25 mouse cellular contexts compared by ENCODE assay signal in the genomic region with DNA sequence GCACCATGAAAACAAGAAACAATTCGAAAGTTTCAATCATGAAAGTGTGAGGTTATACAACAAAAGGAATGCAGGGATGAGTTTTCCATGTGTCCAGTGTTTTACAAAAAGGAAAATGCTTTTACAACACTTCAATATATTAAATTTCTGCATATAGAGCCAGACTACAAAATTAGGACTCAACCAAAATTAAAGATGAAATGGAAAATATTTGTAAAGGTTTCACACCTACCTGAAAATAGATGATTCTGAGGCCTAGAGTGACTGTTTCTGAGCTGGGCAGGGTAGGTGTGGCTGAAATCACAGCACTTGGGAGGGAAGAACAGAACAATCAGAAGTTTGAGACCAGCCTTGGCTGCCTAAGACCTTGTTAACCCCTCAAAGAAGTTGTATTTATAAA. TPM values are rescaled to one million over a fixed set of nuclear protein-coding genes. Genes with fewer than 3 reads are reported as not detected.
DNase-seq lines count a peak whose midpoint lies in the region; ATAC-seq and TF ChIP-seq lines count a peak whose summit lies in the region.
"Had no signal": no experiment of that assay in that cellular context is flagged by ENCODE, and none has a peak within 500 bp of the region (broad histone marks: within the 10 kb centered on the region; RNA-seq: fewer than 3 reads in every experiment).

No protein-coding gene starts in this region.

- no peak for TF ChIP-seq POLR2A in CH12.LX (IDR thresholded peaks at IDR 0.05; ENCODE audit: low read depth, low read length)

- H3K36me3 ChIP-seq in hindbrain, embryonic 10.5 days, result no peaks in the 10 kb centered on the region
- H3K36me3 ChIP-seq in hindbrain, embryonic 13.5 days, result no peaks in the 10 kb centered on the region
- H3K36me3 ChIP-seq in CH12.LX (replicated peaks in 1 of 2; ENCODE audit: control insufficient read depth in 1 of 2, insufficient read depth in 1 of 2, low read length in 1 of 2), result no peaks in the 10 kb centered on the region
- H3K36me3 ChIP-seq: embryonic facial prominence, embryonic 13.5 days; embryonic facial prominence, embryonic 15.5 days; forebrain, embryonic 10.5 days; forebrain, embryonic 12.5 days had no signal

- H3K4me1 ChIP-seq in hindbrain, embryonic 10.5 days (replicated peaks), result peaks cover 38% of the 10 kb centered on the region
- peaks cover 19% of the 10 kb centered on the region for H3K4me1 ChIP-seq in hindbrain, embryonic 13.5 days (replicated peaks)
- peaks cover 7 to 36% of the 10 kb centered on the region in 2 experiments; a peak in 2 of 4 replicates for H3K4me1 ChIP-seq in CH12.LX (ENCODE audit: control insufficient read depth in 1 of 2, insufficient read depth in 2 of 2)
- H3K4me1 ChIP-seq: embryonic facial prominence, embryonic 13.5 days; embryonic facial prominence, embryonic 15.5 days had no signal

- no peaks in the 10 kb centered on the region for H3K79me2 ChIP-seq in CH12.LX (replicated peaks; ENCODE audit: control insufficient read depth, extremely low read depth, insufficient read depth, poor library complexity, severe bottlenecking)

- peak overlapping the region; percentile 41; the same call in 1 of the 2 replicates for H3K27ac ChIP-seq in hindbrain, embryonic 10.5 days
- no peak overlapping the region for H3K27ac ChIP-seq in hindbrain, embryonic 13.5 days
- no peak overlapping the region for H3K27ac ChIP-seq in CH12.LX (ENCODE audit: insufficient read depth, low read depth)
- H3K27ac ChIP-seq: embryonic facial prominence, embryonic 13.5 days; embryonic facial prominence, embryonic 15.5 days had no signal

- WGBS in hindbrain, embryonic 10.5 days, result 83% methylated on average over 1 of the region's 1 CpGs
- WGBS in hindbrain, embryonic 13.5 days, result 82% methylated on average over 1 of the region's 1 CpGs

- TF ChIP-seq CTCF in CH12.LX (conservative IDR thresholded peaks at IDR 0.05 in 1 of 2, IDR thresholded peaks at IDR 0.05 in 1 of 2; ENCODE audit: low read depth in 2 of 2, low read length in 2 of 2), result no peak

- DNase-seq in heart, adult 11 months, result peak; percentile 29
- DNase-seq in heart, postnatal 25 days (ENCODE audit: low spot score), result no peak
- no peak for DNase-seq in hindbrain, embryonic 10.5 days (ENCODE audit: low spot score)
- DNase-seq in CH12.LX (ENCODE audit: extremely low read depth), result no peak
- DNase-seq in kidney, postnatal 36 days, result no peak
- DNase-seq: adrenal gland, adult 2 months; adrenal gland, postnatal 10 days; adrenal gland, postnatal 25 days; B cell, adult 2 months; cerebellum, adult 11 months; cerebellum, adult 18-20 months; cerebellum, adult 8-10 months; cerebellum, adult 9-11 months; cerebellum, postnatal 14 days; cerebellum, postnatal 36 days; embryo, embryonic 11 days had no signal

- dilution Hi-C loops in CH12.LX (cut with MboI; ENCODE audit: extremely low pct_ligation_motif_present, extremely low pct_unique_long_range_greater_than_20kb, low sequenced_read_pairs), result no loop called here

- H3K9ac ChIP-seq in hindbrain, embryonic 13.5 days, result no peak overlapping the region
- H3K9ac ChIP-seq in CH12.LX (ENCODE audit: insufficient read depth, low read depth), result no peak overlapping the region
- H3K9ac ChIP-seq: embryonic facial prominence, embryonic 13.5 days; embryonic facial prominence, embryonic 15.5 days; forebrain, embryonic 12.5 days had no signal

- in situ Hi-C loops in CH12.LX (cut with MboI; ENCODE audit: low pct_ligation_motif_present, low pct_unique_long_range_greater_than_20kb, low sequenced_read_pairs), result loop anchor here (10.0 to 25.0 kb wide), 2 partner anchors 144 to 276 kb away; no protein-coding TSS in a partner anchor

- TF ChIP-seq RAD21 in CH12.LX (IDR thresholded peaks at IDR 0.05; ENCODE audit: low read depth, low read length), result no peak

- no peak for ATAC-seq in hindbrain, embryonic 13.5 days (ENCODE audit: low FRiP score)
- ATAC-seq: CD4-positive, CD25-positive, alpha-beta regulatory T cell, adult 4 months; forebrain, embryonic 14.5 days; forebrain, embryonic 16.5 days had no signal

- intact Hi-C loops in heart, postnatal 25 days (cut with DNase I), result loop anchor here (5.0 to 10.0 kb wide), 3 partner anchors 36 to 174 kb away; no protein-coding TSS in a partner anchor

- no peaks in the 10 kb centered on the region for H3K9me3 ChIP-seq in hindbrain, embryonic 10.5 days
- no peaks in the 10 kb centered on the region for H3K9me3 ChIP-seq in hindbrain, embryonic 13.5 days
- H3K9me3 ChIP-seq in CH12.LX (replicated peaks; ENCODE audit: low read length), result no peaks in the 10 kb centered on the region
- H3K9me3 ChIP-seq: embryonic facial prominence, embryonic 13.5 days; embryonic facial prominence, embryonic 15.5 days; forebrain, embryonic 10.5 days; forebrain, embryonic 12.5 days had no signal

- peak; percentile 48; the same call in 1 of the 2 replicates for TF ChIP-seq EP300 in CH12.LX (IDR thresholded peaks at IDR 0.05; ENCODE audit: low read length)

- no peak overlapping the region for H3K4me3 ChIP-seq in hindbrain, embryonic 10.5 days
- H3K4me3 ChIP-seq in hindbrain, embryonic 13.5 days, result no peak overlapping the region
- no peak overlapping the region for H3K4me3 ChIP-seq in CH12.LX (replicated peaks in 1 of 3; ENCODE audit: low read depth in 2 of 3, low read length in 2 of 3, poor library complexity in 1 of 3)
- H3K4me3 ChIP-seq: embryonic facial prominence, embryonic 13.5 days; embryonic facial prominence, embryonic 15.5 days; erythroblast, embryonic 14.5 days; forebrain, embryonic 10.5 days; forebrain, embryonic 12.5 days had no signal

- H3K4me2 ChIP-seq in hindbrain, embryonic 13.5 days, result no peak overlapping the region
- no peak overlapping the region for H3K4me2 ChIP-seq in CH12.LX (ENCODE audit: insufficient read depth, low read depth, poor library complexity, severe bottlenecking)
- H3K4me2 ChIP-seq: embryonic facial prominence, embryonic 13.5 days; embryonic facial prominence, embryonic 15.5 days had no signal

- no peaks in the 10 kb centered on the region for H3K27me3 ChIP-seq in hindbrain, embryonic 10.5 days (ENCODE audit: insufficient read depth, poor library complexity, severe bottlenecking)
- H3K27me3 ChIP-seq in hindbrain, embryonic 13.5 days, result no peaks in the 10 kb centered on the region
- H3K27me3 ChIP-seq in CH12.LX (replicated peaks), result no peaks in the 10 kb centered on the region
- H3K27me3 ChIP-seq: embryonic facial prominence, embryonic 13.5 days; embryonic facial prominence, embryonic 15.5 days; forebrain, embryonic 12.5 days had no signal

TF ChIP-seq in CH12.LX, 34 proteins besides CTCF, POLR2A, EP300 and RAD21:
- TF ChIP-seq JUND (conservative IDR thresholded peaks at IDR 0.05; ENCODE audit: low read depth, low read length) (peak; percentile 66; the same call in 1 of the 2 replicates), MXI1 (IDR thresholded peaks at IDR 0.05; ENCODE audit: low read depth, low read length) (no peak), ZKSCAN1 (IDR thresholded peaks at IDR 0.05; ENCODE audit: borderline replicate concordance, low read depth, low read length) (no peak), PAX5 (IDR thresholded peaks at IDR 0.05; ENCODE audit: low read length) (no peak), ELF1 (IDR thresholded peaks at IDR 0.05; ENCODE audit: low read depth, low read length) (no peak), NELFE (IDR thresholded peaks at IDR 0.05; ENCODE audit: low read depth, low read length) (no peak), MEF2A (IDR thresholded peaks at IDR 0.05; ENCODE audit: borderline replicate concordance, low read depth, low read length) (peak; percentile 47; the same call in 1 of the 2 replicates), KAT2A (IDR thresholded peaks at IDR 0.05; ENCODE audit: insufficient replicate concordance, low read length) (no peak), IRF4 (IDR thresholded peaks at IDR 0.05; ENCODE audit: low read depth, low read length) (0 out of 2 replicates have a peak, but pooled peaks have one; percentile 9), CHD1 (IDR thresholded peaks at IDR 0.05; ENCODE audit: low read depth, low read length) (no peak), JUN (IDR thresholded peaks at IDR 0.05; ENCODE audit: insufficient read depth, low read depth, low read length) (peak; percentile 73; the same call in 1 of the 2 replicates)
TF ChIP-seq in CH12.LX: peak in this region for 4.

RNA-seq across cellular contexts. Expression of a gene that starts 31.2 kb away (rescaled TPM):
- total RNA-seq in heart, postnatal 25 days (2021), result 10 to 100 TPM; 17.8 to 18.0 TPM
- polyA plus RNA-seq in hindbrain, embryonic 10.5 days (2016; fragmentation: Nextera tagmentation; extraction: Ambion mirVana), result 34.1 and 37.8 TPM in 2 replicates
- polyA plus RNA-seq in hindbrain, embryonic 13.5 days (2015; fragmentation: Nextera tagmentation; extraction: Ambion mirVana), result 27.3 and 28.3 TPM in 2 replicates
- total RNA-seq in CH12.LX (2012; rRNA removed), result 12.3 and 12.6 TPM in 2 replicates
- total RNA-seq in CH12.LX (2014; rRNA removed), result 20.3 and 23.3 TPM in 2 replicates
- polyA plus RNA-seq in CH12.LX (2012; ENCODE audit: insufficient read length, low read depth), result 15.5 and 15.6 TPM in 2 replicates
